Mouse (Mus musculus) limb, embryonic 15.5 days (tissue): ENCODE results near the gene Csnk2b. TPM values are rescaled to one million over a fixed set of nuclear protein-coding genes. Genes with fewer than 3 reads are reported as not detected.

Experiments used
- ATAC-seq: fragments of 200-750 bp; cut with Nextera tagmentation; 2 replicates; pipeline ENCODE4 v1.8.0; 2017; ENCODE audit warnings: low read depth, moderate TSS enrichment; ENCODE audit not compliant: insufficient number of reproducible peaks, low FRiP score, low TSS enrichment
- H3K27ac ChIP-seq: fragments of 300-500 bp; sonication (generic); 2 replicates; pipeline ENCODE4 v1.5.1; 2015; ENCODE audit warnings: moderate library complexity, mild to moderate bottlenecking, inconsistent platforms
- H3K27me3 ChIP-seq: fragments of 300-500 bp; sonication (generic); 2 replicates; pipeline ENCODE4 v1.6.1; 2015; ENCODE audit warnings: inconsistent platforms
- H3K36me3 ChIP-seq: fragments of 300-500 bp; sonication (generic); 2 replicates; pipeline ENCODE4 v1.6.1; 2015; ENCODE audit warnings: inconsistent platforms
- H3K4me1 ChIP-seq: fragments of 300-500 bp; sonication (generic); 2 replicates; pipeline ENCODE4 v1.6.1; 2015; ENCODE audit warnings: inconsistent platforms
- H3K4me2 ChIP-seq: fragments of 300-500 bp; sonication (generic); 2 replicates; pipeline ENCODE4 v1.6.1; 2015; ENCODE audit warnings: mild to moderate bottlenecking, inconsistent platforms
- H3K4me3 ChIP-seq: fragments of 300-500 bp; sonication (generic); 2 replicates; pipeline ENCODE4 v1.5.1; 2015; ENCODE audit warnings: mild to moderate bottlenecking, inconsistent platforms
- H3K9ac ChIP-seq: fragments of 300-500 bp; sonication (generic); 2 replicates; pipeline ENCODE4 v1.6.1; 2015; ENCODE audit warnings: inconsistent platforms
- H3K9me3 ChIP-seq: fragments of 300-500 bp; sonication (generic); 2 replicates; pipeline ENCODE4 v1.6.1; 2016; ENCODE audit warnings: inconsistent platforms
- WGBS: fragments of 180-500 bp; shearing (Covaris S2); methylation state at CpG from one replicate; pipeline ENCODE4 v1.1.7; 2015; 5-methylcytosine and 5-hydroxymethylcytosine counted together
- polyA plus RNA-seq: library from polyadenylated mRNA; unstranded; fragments of >200 nt; fragmentation: Nextera tagmentation; extraction: Ambion mirVana; gene quantifications from 2 replicates; pipeline ENCODE4 v1.2.1, GENCODE M21; 2015

The Csnk2b gene
- polyA plus RNA-seq, 1 experiment from 2014 or later = 293 TPM

DNA sequence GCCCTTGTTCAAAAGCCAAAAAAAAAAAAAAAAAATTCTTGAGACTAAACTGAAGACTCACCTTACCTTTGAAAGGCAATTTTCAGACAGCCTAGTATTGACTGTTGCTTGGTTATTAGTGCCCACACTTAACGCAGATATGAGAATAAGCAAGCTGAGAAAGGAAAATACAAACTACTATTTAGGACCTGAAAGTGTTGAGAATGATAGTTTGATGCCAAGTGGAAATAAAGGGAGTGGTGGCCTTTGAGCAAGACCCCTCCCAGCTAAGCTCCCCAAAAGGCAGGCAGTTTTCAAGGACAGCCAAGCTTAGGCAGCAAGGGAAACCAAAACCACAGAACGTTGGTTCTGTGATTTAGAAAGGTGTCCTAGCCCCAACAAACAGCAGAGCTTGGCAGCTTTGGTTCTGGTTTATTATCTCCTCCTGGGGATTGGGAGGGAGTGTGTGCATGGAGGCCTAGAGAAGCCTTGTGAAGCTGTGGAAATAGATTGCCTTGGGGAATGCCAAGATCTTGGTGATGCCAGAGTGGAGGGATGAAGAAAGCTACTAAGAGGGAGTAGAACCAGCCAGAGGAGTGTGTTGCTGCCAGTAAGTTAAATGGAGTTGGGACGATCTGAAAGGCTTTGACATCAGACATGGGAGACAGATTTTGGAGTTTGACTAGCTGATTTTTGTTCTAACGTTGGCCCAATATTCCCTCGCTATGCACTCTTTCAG, 26.2 kb upstream of the Csnk2b start:
- H3K4me1 ChIP-seq = no peaks in the 10 kb centered on the region
- WGBS = 57% methylated on average over 5 of the region's 5 CpGs

DNA sequence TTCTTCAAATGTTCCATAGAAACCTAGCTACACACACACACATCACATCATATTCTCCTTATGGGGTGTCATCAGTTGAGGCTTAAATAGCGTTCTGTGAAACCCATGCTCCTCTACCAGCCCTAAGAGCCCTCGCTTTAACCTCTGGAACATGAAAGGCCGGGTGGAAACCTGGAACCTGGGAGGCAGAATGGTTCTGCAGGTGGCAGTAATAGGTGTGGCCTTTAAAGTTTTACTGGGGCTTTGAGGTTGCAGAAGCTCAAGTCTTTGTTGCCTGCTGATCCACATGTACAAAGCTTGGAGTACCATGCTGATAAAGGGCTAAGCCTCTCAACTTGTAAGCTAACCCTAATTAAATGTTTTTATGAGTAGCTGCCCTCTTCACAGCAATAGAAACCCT, 25.5 kb upstream of the Csnk2b start:
- H3K4me3 ChIP-seq = no peak overlapping the region
- no peaks in the 10 kb centered on the region for H3K27me3 ChIP-seq
- H3K27ac ChIP-seq = no peak overlapping the region; the same call in 1 of the 2 replicates
- H3K4me2 ChIP-seq = no peak overlapping the region
- H3K9ac ChIP-seq = no peak overlapping the region
- no peaks in the 10 kb centered on the region for H3K9me3 ChIP-seq
- peaks cover 98% of the 10 kb centered on the region for H3K36me3 ChIP-seq
- 39% methylated on average over 3 of the region's 3 CpGs for WGBS
- no peaks in the 10 kb centered on the region for H3K4me1 ChIP-seq
- ATAC-seq = no peak

More for the DNA sequence above, 26.2 kb upstream of the Csnk2b start:
- Histone ChIP-seq H3K9me3 (no peaks in the 10 kb centered on the region), H3K27ac (0 out of 2 replicates have a peak overlapping the region, but pooled peaks have one; percentile 52), H3K36me3 (peaks cover 98% of the 10 kb centered on the region), H3K4me3 (no peak overlapping the region), H3K4me2 (no peak overlapping the region), H3K9ac (no peak overlapping the region), H3K27me3 (no peaks in the 10 kb centered on the region)
- no peak for ATAC-seq

DNA sequence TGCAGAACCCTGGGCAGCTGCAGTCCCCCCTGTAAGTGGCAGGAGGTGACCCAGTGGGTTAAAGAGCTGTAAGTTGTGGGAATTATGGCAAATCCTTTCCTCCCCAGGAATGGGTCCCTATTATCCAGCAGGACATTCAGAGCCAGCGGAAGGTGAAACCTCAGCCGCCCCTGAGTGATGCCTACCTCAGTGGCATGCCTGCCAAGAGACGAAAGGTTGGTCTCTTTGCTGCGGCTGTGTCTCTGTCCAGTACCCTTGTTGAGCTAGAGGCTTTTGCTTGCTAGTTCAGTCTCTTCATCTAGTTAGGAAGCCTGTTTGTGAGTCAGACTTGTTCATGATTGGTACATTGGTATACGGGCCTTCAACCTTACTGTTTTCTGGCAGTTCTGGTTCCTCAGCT, 24.3 kb upstream of the Csnk2b start:
- Histone ChIP-seq H3K27me3 (no peaks in the 10 kb centered on the region), H3K4me3 (no peak overlapping the region), H3K4me1 (no peaks in the 10 kb centered on the region), H3K9me3 (no peaks in the 10 kb centered on the region), H3K27ac (no peak overlapping the region), H3K4me2 (no peak overlapping the region), H3K9ac (no peak overlapping the region), H3K36me3 (peaks cover 98% of the 10 kb centered on the region)
- no peak for ATAC-seq
- WGBS = 86% methylated on average over 5 of the region's 5 CpGs

DNA sequence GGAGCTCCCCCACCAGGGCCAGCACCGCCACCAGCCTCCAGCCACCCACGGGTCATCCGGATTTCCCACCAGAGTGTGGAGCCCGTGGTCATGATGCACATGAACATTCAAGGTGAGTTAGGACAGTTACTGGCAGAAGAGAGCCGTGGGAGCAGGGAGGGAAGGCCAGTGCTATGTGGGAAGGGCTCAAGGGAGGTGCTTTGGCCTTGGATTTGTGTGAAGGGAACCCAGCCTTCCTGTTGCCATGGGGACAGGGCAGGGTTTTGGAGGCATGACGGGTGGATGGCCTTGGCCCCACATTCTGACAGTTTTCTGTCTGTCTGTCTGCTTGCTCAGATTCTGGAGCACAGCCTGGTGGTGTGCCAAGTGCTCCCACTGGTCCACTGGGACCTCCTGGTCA, 20.1 kb upstream of the Csnk2b start:
- Histone ChIP-seq H3K9ac (no peak overlapping the region), H3K9me3 (no peaks in the 10 kb centered on the region), H3K4me1 (peaks cover 8% of the 10 kb centered on the region), H3K4me3 (no peak overlapping the region), H3K4me2 (no peak overlapping the region), H3K27ac (no peak overlapping the region), H3K27me3 (no peaks in the 10 kb centered on the region), H3K36me3 (peaks cover 88% of the 10 kb centered on the region)
- 90% methylated on average over 6 of the region's 6 CpGs for WGBS
- ATAC-seq = no peak

DNA sequence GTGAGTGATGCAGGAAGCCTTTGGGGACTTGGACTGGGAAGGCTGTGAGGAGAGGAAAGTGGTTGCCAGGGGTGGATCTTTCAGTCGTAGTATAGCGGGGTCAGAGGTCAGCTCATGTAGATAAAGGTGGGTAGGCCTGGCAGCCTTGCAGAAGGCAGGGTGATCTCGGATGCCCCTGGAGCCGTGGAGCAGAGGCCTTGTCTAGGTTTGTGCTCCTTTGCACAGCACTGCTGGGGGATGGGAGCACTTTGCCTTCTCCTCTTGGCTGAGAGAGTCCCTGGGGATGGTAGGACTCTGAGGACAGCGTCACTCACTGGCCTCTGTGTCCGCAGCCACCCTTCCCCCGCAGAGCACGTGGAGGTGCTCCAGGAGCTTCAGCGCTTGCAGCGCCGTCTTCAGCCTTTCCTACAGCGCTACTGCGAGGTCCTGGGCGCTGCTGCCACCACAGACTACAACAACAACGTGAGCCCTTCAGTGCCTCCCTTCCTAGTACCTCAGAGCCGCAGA, 18.7 kb upstream of the Csnk2b start:
- WGBS = 81% methylated on average over 16 of the region's 16 CpGs

DNA sequence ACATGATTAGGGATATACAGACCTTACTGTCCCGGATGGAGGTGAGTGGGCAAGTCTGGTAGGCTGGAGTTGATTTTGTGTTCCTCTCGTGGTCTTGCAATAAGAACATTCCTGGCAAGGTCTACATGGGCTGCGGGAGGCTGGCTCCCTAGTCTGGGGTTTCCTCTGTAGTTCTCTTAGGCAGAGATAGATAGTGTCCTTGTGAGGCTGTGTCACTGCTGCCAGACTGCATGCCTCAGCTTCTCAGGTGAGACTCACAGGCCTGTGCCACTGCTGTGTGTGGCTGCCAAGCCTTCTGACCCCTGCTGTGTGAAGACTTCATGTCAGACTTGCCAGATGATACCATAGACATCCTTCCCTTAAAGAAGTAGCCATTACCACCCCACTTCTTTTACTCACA, 17.4 kb upstream of the Csnk2b start:
- Histone ChIP-seq H3K36me3 (peaks cover 61% of the 10 kb centered on the region), H3K4me2 (no peak overlapping the region), H3K9ac (no peak overlapping the region), H3K4me1 (peaks cover 14% of the 10 kb centered on the region), H3K27me3 (no peaks in the 10 kb centered on the region), H3K9me3 (no peaks in the 10 kb centered on the region), H3K27ac (no peak overlapping the region), H3K4me3 (no peak overlapping the region)
- WGBS = 95% methylated on average over 3 of the region's 3 CpGs
- no peak for ATAC-seq

More for the DNA sequence above, 18.7 kb upstream of the Csnk2b start:
- Histone ChIP-seq H3K27me3 (no peaks in the 10 kb centered on the region), H3K4me2 (no peak overlapping the region), H3K9me3 (no peaks in the 10 kb centered on the region), H3K36me3 (peaks cover 74% of the 10 kb centered on the region), H3K4me1 (peaks cover 14% of the 10 kb centered on the region), H3K27ac (no peak overlapping the region), H3K4me3 (no peak overlapping the region), H3K9ac (no peak overlapping the region)
- ATAC-seq = no peak

DNA sequence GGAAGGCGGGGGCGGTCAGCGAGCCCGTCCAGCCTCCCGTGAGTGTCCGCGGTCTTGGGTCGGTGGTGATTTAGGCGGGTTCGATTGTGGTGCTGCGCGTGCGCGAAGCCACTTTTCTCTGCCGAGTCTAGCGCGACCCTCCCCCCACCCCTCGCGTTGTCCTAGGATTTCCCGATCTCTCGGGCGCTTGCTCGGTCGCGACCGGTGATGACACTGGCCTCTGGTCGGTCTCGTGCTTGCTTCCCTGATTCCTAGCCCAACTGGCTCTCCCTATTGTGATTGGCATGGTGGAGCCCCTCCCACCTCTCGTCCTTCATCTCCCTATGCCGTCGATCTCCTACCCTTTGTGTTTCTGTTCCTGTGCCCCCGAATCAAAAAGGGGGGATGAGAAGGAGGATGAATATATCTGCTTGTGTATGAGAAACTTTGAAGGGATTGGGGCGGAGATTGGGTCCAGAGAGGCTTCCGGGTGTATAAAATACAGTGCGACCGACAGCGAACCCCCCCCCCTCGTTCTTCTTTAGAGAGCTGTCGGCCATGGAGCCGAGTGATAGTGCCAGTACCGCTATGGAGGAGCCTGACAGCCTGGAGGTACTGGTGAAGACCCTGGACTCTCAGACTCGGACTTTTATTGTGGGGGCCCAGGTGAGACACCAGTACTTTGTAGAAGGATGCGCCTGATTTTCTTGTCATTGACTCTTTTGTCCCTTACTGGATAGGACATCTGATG, 13.9 kb upstream of the Csnk2b start:
- WGBS = under 1% methylated on average over 43 of the region's 43 CpGs
- Histone ChIP-seq H3K9me3 (no peaks in the 10 kb centered on the region), H3K4me3 (peak overlapping the region; percentile 75), H3K9ac (peak overlapping the region; percentile 50), H3K4me2 (peak overlapping the region; percentile 75), H3K4me1 (peaks cover 14% of the 10 kb centered on the region), H3K36me3 (peaks cover 26% of the 10 kb centered on the region), H3K27ac (peak overlapping the region; percentile 97), H3K27me3 (no peaks in the 10 kb centered on the region)
- peak; percentile 38 for ATAC-seq

DNA sequence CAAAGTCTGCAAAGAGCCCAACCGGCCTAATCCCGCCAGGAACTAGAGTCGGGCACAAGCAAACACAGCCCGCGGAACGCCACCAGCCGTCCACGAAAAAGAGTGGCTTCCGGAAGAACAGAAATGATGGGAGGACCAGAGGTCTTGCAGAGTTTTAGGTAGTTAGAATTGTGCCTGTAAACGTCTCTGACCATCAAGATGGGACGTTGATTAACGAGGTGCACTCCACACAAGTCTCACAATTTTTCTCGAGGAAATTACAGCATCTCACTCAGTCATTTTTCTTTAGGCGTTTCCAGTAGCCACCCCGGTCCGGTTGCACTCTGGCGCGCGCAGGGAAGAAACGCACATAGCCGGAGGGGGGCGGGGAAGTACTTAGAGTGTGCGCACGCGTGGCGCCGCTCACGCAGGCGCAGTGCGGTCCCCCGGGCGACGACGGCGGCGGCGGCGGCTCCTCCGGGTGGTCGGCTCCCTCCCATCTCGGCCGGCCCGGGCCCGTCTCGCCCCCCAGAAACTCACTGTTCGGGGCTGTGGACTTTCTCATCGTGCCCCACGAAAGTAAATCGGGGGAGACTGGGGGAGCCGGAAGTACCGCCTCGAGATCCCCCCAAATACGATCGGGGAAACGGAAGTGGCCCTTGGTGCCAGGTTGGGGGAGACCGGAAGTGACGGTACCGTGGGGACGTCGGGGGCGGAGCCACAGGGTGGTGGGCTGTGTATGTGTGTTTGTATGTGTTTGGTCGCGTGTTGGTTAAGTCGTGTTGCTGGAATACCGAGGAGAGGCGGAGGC, 13.1 kb upstream of the Csnk2b start, which contains the start of gene Bag6:
TSS of gene Bag6 (plus strand) at position 378 of the 790 bp plus-strand sequence.
- WGBS = under 1% methylated on average over 66 of the region's 66 CpGs
- Histone ChIP-seq H3K27me3 (no peaks in the 10 kb centered on the region), H3K4me3 (peak within 1 kb of the TSS; percentile 75), H3K9ac (peak within 1 kb of the TSS; percentile 50), H3K27ac (peak within 1 kb of the TSS; percentile 97), H3K4me1 (peaks cover 14% of the 10 kb centered on the region), H3K36me3 (peaks cover 25% of the 10 kb centered on the region), H3K9me3 (no peaks in the 10 kb centered on the region), H3K4me2 (peak within 1 kb of the TSS; percentile 75)
- peak; percentile 94 for ATAC-seq

DNA sequence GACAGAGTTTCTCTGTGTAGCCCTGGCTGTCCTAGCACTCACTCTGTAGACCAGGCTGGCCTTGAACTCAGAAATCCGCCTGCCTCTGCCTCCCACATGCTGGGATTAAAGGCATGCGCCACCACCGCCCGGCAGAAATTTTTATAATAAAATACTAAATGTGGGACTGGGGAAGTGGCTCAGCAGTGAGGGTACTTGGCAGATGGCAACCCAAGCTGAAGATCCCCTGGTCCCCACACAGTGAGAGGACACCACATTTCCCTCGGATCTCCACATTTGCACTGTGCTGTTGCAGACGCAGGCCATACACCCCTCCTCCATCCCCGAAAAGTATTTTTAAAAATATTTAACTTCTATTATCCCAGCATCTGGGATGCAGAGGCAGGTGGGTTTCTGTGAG, 11.7 kb upstream of the Csnk2b start:
- H3K9me3 ChIP-seq = no peaks in the 10 kb centered on the region
- H3K4me3 ChIP-seq = no peak overlapping the region
- H3K27me3 ChIP-seq = no peaks in the 10 kb centered on the region
- H3K4me2 ChIP-seq = no peak overlapping the region
- H3K4me1 ChIP-seq = peaks cover 17% of the 10 kb centered on the region
- ATAC-seq = no peak
- peaks cover 20% of the 10 kb centered on the region for H3K36me3 ChIP-seq
- no peak overlapping the region for H3K9ac ChIP-seq
- no peak overlapping the region for H3K27ac ChIP-seq
- 91% methylated on average over 7 of the region's 7 CpGs for WGBS

DNA sequence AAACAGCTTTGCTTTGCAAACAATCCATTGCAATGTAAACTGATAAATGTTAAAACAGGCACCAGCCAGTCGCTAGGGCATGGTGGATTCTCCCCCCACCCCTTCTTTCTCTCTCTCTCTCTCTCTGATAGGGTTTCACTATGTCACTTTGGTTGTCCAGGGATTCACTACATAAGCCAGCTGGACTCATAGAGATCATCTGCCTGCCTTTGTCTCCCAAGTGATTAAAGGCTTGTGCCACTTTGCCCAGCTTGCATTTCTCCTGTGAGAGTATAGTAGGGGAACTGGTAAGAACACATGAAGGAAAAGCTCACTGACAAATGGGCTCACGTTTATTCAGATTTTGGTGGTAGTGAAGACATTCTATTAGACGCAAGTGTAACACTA, 10.3 kb upstream of the Csnk2b start:
- 79% methylated on average over 3 of the region's 3 CpGs for WGBS

DNA sequence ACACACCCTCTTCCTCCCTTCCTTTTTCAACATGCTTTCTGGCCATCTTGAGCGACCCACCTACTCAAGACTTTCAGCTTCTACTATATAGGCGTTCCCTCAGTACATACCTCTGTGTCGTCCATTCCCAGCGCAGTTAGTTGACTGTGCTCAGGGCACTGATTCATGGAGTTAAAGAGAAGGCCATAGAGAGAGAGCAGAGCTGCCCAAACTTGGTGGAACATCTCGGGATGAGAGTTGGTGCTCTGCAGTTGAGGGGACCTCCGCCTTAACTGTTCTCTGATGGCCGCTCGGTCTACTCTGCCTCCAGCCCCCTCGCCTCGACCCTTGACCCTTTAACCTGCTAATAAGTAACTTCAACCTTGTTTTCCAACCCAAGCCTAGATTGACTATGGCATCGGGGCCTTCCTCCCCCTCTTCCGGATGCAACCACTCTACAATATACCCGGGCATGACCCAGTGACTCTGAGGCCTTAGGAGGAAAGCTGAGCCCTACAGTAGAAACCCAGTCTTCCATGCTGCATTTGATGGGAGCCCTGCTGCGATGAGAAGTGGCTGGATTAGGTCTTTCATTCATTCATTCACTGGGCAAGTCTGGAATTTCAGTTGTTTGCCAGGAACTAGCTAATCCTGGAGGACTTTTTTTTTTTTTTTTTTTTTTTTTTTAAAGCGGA, 9.8 kb upstream of the Csnk2b start, which contains the start of gene Apom:
TSS of gene Apom (minus strand) at position 551 of the 674 bp plus-strand sequence.
- no peak for ATAC-seq
- no peak within 1 kb of the TSS for H3K4me2 ChIP-seq
- H3K9ac ChIP-seq = no peak within 1 kb of the TSS
- 80% methylated on average over 15 of the region's 15 CpGs for WGBS
- no peaks in the 10 kb centered on the region for H3K9me3 ChIP-seq
- no peak within 1 kb of the TSS for H3K27ac ChIP-seq
- peaks cover 23% of the 10 kb centered on the region for H3K4me1 ChIP-seq
- H3K27me3 ChIP-seq = no peaks in the 10 kb centered on the region
- no peak within 1 kb of the TSS for H3K4me3 ChIP-seq
- peaks cover 19% of the 10 kb centered on the region for H3K36me3 ChIP-seq

More for the DNA sequence above, 10.3 kb upstream of the Csnk2b start:
- Histone ChIP-seq H3K36me3 (peaks cover 19% of the 10 kb centered on the region), H3K4me1 (peaks cover 23% of the 10 kb centered on the region), H3K9me3 (no peaks in the 10 kb centered on the region), H3K9ac (no peak overlapping the region), H3K27ac (no peak overlapping the region), H3K27me3 (no peaks in the 10 kb centered on the region), H3K4me2 (no peak overlapping the region), H3K4me3 (no peak overlapping the region)
- ATAC-seq = no peak
